8 mouse cellular contexts compared by ENCODE assay signal in genomic region chr5:130852182-130852581, GRCm38 (mm10).
DNase-seq lines count a peak whose midpoint lies in the region; ATAC-seq and TF ChIP-seq lines count a peak whose summit lies in the region.

No protein-coding gene starts in this region.

- H3K36me3 ChIP-seq in kidney, embryonic 16.5 days (ENCODE audit: insufficient read depth, low read length): no peaks in the 10 kb centered on the region
- H3K36me3 ChIP-seq in embryonic facial prominence, embryonic 10.5 days (replicated peaks): no peaks in the 10 kb centered on the region
- no peaks in the 10 kb centered on the region for H3K36me3 ChIP-seq in hindbrain, postnatal 0 days (ENCODE audit: insufficient read depth, low read length)
- no peaks in the 10 kb centered on the region for H3K36me3 ChIP-seq in midbrain, embryonic 15.5 days (replicated peaks)

- peak overlapping the region; percentile 39; the same call in 1 of the 2 replicates for H3K9ac ChIP-seq in kidney, embryonic 16.5 days (replicated peaks; ENCODE audit: low read length)
- H3K9ac ChIP-seq in hindbrain, postnatal 0 days (replicated peaks; ENCODE audit: low read length): no peak overlapping the region
- no peak overlapping the region for H3K9ac ChIP-seq in midbrain, embryonic 15.5 days

- H3K4me3 ChIP-seq in kidney, embryonic 16.5 days (ENCODE audit: low read length): peak overlapping the region; percentile 23; the same call in 1 of the 2 replicates
- H3K4me3 ChIP-seq in embryonic facial prominence, embryonic 10.5 days: peak overlapping the region; percentile 41
- no peak overlapping the region for H3K4me3 ChIP-seq in hindbrain, postnatal 0 days (ENCODE audit: low read length)
- H3K4me3 ChIP-seq in midbrain, embryonic 15.5 days: no peak overlapping the region

- H3K27me3 ChIP-seq in kidney, embryonic 16.5 days (ENCODE audit: insufficient read depth, low read length): no peaks in the 10 kb centered on the region
- no peaks in the 10 kb centered on the region for H3K27me3 ChIP-seq in embryonic facial prominence, embryonic 10.5 days (replicated peaks; ENCODE audit: low read depth, poor library complexity, severe bottlenecking)
- no peaks in the 10 kb centered on the region for H3K27me3 ChIP-seq in hindbrain, postnatal 0 days (ENCODE audit: insufficient read depth, low read length)
- H3K27me3 ChIP-seq in midbrain, embryonic 15.5 days (replicated peaks): no peaks in the 10 kb centered on the region

- TF ChIP-seq CTCF in hindbrain, postnatal 0 days (IDR thresholded peaks at IDR 0.05; ENCODE audit: low read depth): no peak

- ATAC-seq in kidney, embryonic 16.5 days (ENCODE audit: low FRiP score, low TSS enrichment): no peak
- no peak for ATAC-seq in hindbrain, postnatal 0 days
- ATAC-seq in midbrain, embryonic 15.5 days (replicated peaks): no peak
- no peak for ATAC-seq in erythroblast, adult 5-6 weeks (replicated peaks; ENCODE audit: low FRiP score, poor library complexity, severe bottlenecking)

- H3K4me2 ChIP-seq in kidney, embryonic 16.5 days (replicated peaks; ENCODE audit: low read depth, low read length): peak overlapping the region; percentile 42
- peak overlapping the region; percentile 26; the same call in 1 of the 2 replicates for H3K4me2 ChIP-seq in hindbrain, postnatal 0 days (ENCODE audit: low read depth, low read length)
- 0 out of 2 replicates have a peak overlapping the region, but pooled peaks have one; percentile 14 for H3K4me2 ChIP-seq in midbrain, embryonic 15.5 days

- 11% methylated on average over 11 of the region's 11 CpGs for WGBS in kidney, embryonic 16.5 days
- WGBS in embryonic facial prominence, embryonic 10.5 days: 6% methylated on average over 11 of the region's 11 CpGs
- 7% methylated on average over 11 of the region's 11 CpGs for WGBS in hindbrain, postnatal 0 days
- 7% methylated on average over 9 of the region's 11 CpGs for WGBS in midbrain, embryonic 15.5 days

- peaks cover 3% of the 10 kb centered on the region; the same call in 1 of the 2 replicates for H3K4me1 ChIP-seq in kidney, embryonic 16.5 days (ENCODE audit: insufficient read depth, low read length)
- peaks cover 8% of the 10 kb centered on the region for H3K4me1 ChIP-seq in embryonic facial prominence, embryonic 10.5 days
- H3K4me1 ChIP-seq in hindbrain, postnatal 0 days (ENCODE audit: insufficient read depth, low read length): no peaks in the 10 kb centered on the region
- H3K4me1 ChIP-seq in midbrain, embryonic 15.5 days: peaks cover 4% of the 10 kb centered on the region; the same call in 1 of the 2 replicates

- no peak for DNase-seq in kidney, postnatal 14 days
- peak; percentile 21 for DNase-seq in embryonic facial prominence, embryonic 10.5 days (ENCODE audit: low spot score)
- no peak for DNase-seq in hindbrain, postnatal 0 days (ENCODE audit: low spot score)
- no peak for DNase-seq in adrenal gland, adult 2 months
- DNase-seq in thymus, postnatal 4 days: no peak

- no peaks in the 10 kb centered on the region for H3K9me3 ChIP-seq in kidney, embryonic 16.5 days (ENCODE audit: low read length)
- H3K9me3 ChIP-seq in embryonic facial prominence, embryonic 10.5 days: no peaks in the 10 kb centered on the region
- H3K9me3 ChIP-seq in hindbrain, postnatal 0 days (ENCODE audit: low read length): no peaks in the 10 kb centered on the region
- no peaks in the 10 kb centered on the region for H3K9me3 ChIP-seq in midbrain, embryonic 15.5 days

- no peak overlapping the region for H3K27ac ChIP-seq in kidney, embryonic 16.5 days (ENCODE audit: low read length)
- peak overlapping the region; percentile 79; the same call in 1 of the 2 replicates for H3K27ac ChIP-seq in embryonic facial prominence, embryonic 10.5 days (replicated peaks)
- no peak overlapping the region for H3K27ac ChIP-seq in hindbrain, postnatal 0 days
- no peak overlapping the region for H3K27ac ChIP-seq in midbrain, embryonic 15.5 days

Comparison
In these comparisons a context has a peak if more than half of its experiments do, and no peak if none do; other contexts are left out.
1. H3K4me3 ChIP-seq: peak in kidney, embryonic 16.5 days (single experiment) and embryonic facial prominence, embryonic 10.5 days (single experiment); none in hindbrain, postnatal 0 days (single experiment) and midbrain, embryonic 15.5 days (single experiment).
2. Peak in every context shown above with its lines, with median percentiles within 50 percentile points of each other: H3K4me2 ChIP-seq.